Mouse (Mus musculus): ENCODE data around the gene Frmpd4.

DNA sequence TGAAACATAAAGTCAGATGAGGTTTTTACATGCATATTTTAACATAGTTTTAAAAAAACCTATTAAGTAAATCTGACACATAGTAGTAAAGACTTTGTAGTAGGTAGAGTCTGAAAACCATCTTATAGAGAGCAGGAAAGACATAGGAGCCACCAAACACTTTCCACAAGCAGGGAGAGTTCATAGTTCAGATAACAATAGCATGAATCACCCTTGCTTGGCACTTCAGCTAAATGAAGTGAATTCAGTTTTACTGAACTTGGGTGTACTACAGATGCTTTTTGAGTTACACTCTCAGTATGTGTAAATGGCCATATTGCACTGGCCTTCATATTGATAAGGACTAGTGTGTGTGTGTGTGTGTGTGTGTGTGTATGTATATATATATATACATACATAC is 793.5 kb downstream of the Frmpd4 start:
- TF ChIP-seq POLR2A (IDR thresholded peaks at IDR 0.05; ENCODE audit: insufficient read length, low read depth) (no peak), E2F4 (IDR thresholded peaks at IDR 0.05; ENCODE audit: insufficient read depth) (no peak), SRF (IDR thresholded peaks at IDR 0.05; ENCODE audit: control insufficient read depth, insufficient read length, low read depth) (no peak), POLR2AphosphoS2 (IDR thresholded peaks at IDR 0.05; ENCODE audit: insufficient read length, low read depth) (no peak), MYOG (IDR thresholded peaks at IDR 0.05; ENCODE audit: control insufficient read depth in 1 of 3, insufficient read depth in 1 of 3, insufficient read length in 2 of 3, low read depth in 2 of 3) (no peak), USF1 (IDR thresholded peaks at IDR 0.05; ENCODE audit: low read depth) (no peak), TCF12 (IDR thresholded peaks at IDR 0.05; ENCODE audit: insufficient read depth, poor library complexity, severe bottlenecking) (no peak)

Measured in myocyte (in vitro differentiated cells).